Mouse (Mus musculus) cerebellum, postnatal 14 days (tissue): ENCODE data around the gene Hcar2.

Experiments used
- DNase-seq, 2 experiments: peaks; one replicate each; pipeline ENCODE4 v3.0.0; 2021; ENCODE audit warnings: mixed read lengths in 2 of 2

Gene Hcar2

DNA sequence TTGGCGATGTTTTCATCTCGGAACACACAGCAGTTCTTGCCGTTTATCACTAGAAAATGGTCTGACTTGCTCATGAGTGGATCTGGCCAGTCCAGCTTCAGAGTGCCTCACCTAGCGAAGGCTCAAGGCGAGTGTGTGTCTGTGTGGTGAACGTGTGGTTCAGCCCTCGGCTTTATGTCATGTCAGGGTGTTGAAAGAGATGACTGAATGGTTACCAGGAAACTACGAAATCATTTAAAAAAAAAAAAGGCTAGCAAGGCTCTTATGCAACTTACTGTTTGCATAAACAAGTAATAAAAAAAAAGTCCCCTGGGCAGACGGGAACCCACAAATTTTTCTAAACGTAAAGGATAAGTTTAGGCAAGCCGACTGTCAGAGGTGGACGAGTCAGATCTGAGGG, at the start of gene Hcar2:
Gene Hcar2, minus strand, starts transcription at position 135 of the 400 bp plus-strand sequence.
- DNase-seq, result no peak

DNA sequence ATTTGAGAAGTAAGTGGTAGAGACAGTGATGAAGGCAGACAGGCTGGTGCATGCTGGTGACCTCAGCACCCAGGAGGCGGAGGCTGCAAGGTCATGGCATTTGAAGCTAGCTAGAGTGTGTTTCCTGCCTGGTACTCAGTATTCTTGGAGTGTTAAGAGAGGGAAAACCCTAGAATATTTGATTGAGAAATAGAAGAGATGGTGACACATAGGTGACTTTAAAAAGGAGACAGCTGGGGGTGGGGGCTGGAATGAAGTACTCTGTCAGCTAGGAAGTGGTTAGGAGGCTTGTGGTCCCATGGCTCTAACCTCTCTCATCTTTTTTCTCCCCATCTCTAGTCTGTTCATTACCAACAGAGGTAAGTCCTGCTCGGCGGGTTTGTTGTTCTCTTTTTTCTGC, 49.6 kb upstream of the Hcar2 start:
- DNase-seq, result no peak

DNA sequence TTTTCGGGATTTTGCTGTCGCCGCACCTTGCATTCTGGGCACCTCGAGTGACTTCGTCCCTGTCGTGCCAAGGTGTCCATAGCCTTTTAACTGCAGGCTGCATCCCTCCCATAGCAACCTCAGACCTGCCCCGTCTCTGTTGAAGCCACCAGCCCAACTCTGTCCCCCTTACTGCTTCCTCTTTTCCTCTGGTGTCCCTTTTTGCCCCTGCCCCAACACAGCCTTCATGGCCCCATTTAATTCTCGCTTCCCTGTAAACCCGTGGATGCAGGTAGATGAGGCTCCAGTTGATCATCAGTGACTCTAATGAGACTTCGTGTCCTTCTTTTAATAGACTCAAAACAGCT, 42.3 kb upstream of the Hcar2 start:
- no peak for DNase-seq

DNA sequence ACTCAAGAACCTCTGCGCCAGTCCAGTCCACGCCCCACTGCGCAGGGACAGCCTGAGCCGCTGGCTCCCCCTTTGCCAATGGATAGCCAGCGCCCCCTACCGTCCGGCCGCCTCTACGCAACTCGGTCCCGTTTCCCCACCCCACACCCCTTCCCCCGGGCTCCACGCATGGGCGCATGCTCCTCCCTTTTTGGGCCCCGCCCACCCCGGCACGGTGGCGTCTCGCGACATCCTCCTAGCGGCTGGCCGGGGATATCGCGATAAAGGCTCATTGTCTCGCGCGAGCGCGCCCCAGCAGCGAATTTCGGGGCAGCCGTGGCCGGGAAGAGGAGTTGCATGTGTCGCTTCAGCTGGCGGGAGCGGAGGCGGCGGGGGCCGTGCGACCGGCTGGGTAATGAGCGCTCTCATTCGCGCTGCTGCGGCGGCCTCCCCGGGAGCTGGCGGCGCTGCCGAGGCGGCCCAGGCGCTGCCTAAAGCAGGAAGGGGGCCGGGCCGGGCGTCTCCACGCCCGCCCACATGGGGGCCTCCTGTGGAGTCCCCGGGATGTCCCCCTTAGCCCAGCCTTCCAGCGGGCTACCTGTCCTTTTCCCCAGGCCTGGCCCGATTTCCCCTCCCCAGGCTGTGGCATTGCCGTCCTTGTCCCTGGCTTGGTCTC, 41.8 kb upstream of the Hcar2 start, which contains the start of gene Denr:
Gene Denr, plus strand, starts transcription at position 200 of the 655 bp plus-strand sequence.
- DNase-seq, result peak; percentile 100

DNA sequence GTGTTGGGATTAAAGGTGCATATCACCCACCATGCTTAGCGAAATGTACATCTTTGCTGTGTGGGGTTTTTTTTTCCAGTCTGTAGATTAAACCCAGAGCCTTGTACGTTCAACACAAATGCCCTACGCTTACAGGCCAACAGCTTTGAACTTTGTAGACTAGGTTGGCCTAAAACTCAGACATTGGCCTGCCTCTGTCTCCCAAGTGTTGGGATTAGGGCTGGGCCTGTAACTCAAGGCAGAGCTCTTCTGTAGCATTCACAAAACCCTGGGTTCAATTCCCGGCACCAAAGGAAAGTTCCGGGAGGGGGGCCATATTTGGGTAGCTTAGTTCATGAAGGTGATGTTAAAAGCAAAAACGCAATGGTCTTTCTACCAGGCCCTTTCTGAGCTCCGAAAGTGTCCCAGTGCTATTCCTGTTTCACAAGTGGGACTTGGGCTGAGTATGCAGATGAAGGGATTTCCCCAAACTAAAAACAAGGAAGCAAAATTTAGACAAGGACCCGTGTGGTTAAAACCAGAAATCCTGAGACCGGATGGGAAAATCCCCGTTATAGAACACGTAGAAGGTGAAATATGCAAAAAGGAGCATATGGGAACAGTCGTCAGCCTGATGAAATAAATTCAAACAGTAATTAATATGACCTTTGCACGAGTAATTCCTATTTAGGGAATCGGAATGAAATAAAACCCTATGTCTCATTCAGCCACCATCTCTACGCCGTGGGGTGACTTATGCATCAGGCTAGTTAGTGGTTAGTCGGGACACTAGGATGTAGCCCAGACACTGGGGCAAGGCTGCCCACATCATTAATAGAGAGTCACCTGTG, 41.1 kb upstream of the Hcar2 start:
- DNase-seq, result no peak

DNA sequence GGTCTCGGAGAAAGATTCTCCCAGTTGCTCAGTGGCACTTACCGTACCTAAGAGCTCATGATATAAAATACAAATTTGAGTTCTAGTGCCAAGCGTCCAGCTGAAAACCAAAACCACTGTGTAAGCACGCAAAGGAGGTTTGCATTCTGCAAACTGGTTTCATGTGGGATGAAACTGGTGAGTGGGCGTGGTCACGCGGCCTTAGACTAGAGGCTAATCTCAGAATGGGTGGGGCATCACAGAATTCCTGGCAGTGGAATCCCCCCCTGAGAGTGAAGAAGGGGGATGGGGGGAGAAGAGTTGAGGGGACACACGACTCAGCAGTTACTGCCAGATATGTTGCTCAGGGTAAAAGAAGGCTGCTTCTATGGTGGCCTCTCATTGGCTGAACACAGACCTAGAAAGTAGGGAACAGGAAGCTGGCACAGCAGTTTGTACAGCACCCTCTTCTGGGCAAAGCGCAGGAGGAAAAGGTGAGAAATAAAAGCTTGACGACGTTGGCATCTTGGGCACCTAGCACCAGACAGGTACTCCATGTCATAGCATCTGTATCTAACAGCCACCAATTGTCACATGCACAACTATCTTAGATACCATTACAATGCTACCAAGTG, 38.9 kb upstream of the Hcar2 start:
- no peak for DNase-seq

DNA sequence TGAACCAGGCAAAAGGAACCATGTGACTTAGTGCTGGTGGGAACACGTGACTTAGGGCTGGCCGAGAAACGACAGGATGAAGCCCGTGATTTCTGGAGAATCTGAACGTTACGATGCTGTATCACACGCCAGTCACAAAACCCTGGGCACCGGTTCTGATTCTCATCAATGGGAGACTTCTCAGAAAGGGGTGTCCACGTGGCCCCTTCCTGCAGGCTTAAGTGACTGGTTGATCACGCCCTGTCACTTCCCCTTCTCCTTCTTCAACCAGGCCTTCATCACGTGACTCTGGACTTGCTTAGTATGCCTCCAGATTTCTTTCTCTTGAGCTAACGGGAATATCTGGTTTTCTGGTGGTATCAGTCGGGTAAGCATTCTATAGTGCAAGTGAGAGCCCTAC, 32.1 kb upstream of the Hcar2 start:
- no peak for DNase-seq

DNA sequence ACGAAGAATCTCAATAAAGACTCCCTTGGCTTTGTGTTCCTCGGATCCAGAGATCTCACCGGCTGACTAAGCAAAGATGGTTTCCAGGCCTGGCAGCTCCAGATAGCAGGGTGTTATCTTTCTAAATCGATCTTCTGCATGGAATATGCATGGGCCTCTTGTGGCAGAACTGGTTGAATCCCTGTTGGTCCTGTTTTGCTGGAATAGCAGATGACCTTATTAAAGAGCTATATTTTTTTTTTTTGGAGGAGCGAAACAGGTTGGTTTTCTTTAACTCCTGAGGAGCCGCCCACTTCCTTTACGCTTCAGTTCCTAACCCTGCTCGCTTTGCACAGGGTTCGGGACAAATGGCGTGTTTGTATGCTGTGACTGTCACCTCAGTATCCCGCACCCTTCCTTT, 31.1 kb upstream of the Hcar2 start:
- DNase-seq, result no peak

DNA sequence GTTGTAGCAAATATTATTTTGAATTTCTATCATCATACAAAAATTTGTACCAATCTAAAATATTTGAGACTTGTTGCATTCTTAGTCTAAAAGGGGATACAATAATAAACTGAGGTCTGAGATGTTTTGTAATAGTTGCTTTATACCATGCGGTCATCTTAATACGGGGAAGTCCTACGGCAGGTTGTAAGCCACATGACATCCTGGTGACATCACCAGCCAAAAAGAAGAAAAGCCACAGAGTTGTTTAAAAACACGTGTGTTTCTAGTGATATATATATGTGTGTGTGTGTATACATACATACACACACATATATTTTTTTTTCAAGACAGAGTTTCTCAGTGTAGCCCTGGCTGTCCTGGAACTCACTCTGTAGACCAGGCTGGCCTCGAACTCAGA, 28.2 kb upstream of the Hcar2 start:
- no peak for DNase-seq

DNA sequence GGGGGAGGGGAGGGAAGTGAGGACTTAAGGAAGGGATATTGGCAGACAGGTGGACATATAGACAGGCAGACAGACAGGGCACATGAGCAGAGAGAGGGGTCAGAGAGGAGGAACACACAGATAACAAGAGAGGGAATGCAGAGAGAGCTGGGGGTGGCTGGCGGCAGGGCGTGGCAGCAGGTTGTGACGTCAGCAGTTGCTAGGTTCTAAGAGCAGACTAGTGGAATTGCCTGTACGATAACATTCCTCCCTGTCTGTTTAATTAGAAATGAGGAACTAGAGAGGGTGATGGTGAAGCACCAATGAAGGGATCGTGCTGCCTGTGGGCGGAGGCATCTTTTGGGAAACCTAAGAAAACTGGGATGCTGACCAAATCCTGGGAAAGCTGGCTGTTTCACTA, 26.4 kb upstream of the Hcar2 start:
- peak; percentile 63 to 71 for DNase-seq

DNA sequence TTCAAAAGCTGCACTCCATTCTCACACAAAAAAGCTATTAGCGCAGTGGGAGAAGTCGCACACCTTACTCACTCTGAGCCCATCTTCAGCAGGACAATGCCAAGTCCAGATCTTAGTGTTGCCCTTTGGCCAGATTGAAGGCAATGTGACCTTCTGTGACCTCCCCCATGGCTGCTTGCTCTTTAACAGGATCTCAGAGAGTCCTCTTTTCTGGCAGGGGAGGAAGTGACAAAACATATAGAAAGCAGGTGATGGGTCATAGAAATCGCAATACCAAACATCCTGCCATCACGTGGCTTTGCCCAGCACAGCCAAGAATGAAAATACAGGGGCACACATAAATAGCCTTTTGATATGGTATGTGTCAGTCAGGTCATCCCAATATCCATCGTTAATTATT, 25.7 kb upstream of the Hcar2 start:
- no peak for DNase-seq

DNA sequence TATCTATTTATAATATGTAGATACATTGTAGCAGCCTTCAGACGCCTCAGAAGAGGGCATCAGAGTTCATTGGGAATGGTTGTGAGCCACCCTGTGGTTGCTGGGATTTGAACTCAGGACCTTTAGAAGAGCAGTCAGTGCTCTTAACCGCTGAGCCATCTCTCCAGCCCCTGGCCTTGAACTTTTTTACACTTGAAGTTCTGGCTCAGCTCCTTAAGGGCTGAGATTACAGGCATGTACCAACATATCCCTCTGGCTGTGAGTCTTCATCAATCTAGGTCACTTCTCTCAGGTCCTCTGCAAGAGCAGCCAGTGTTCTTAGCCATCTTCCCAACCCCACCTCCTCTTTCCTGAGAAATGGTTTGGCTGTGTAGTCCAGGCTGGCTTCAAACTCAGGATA, 25.0 kb upstream of the Hcar2 start:
- no peak for DNase-seq

DNA sequence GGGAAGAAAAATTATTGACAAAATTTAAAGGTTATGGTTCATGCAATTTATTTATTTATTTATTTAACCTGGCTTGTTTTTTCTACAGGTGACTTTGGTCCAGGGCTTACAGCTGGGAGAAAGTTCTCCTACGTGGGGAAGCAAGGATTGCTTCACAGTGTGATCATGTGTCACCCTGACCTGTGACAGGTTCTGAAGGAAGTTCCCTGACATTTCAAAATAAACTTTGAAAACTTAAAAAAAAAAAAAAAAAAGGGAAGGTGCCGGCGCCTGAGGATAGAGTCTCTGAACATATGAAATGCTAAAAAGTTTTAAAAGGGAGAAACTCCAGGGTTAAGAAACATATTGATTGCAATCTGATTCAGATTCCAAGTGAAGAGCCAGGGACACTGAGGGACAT, 21.1 kb upstream of the Hcar2 start:
- DNase-seq, result no peak

DNA sequence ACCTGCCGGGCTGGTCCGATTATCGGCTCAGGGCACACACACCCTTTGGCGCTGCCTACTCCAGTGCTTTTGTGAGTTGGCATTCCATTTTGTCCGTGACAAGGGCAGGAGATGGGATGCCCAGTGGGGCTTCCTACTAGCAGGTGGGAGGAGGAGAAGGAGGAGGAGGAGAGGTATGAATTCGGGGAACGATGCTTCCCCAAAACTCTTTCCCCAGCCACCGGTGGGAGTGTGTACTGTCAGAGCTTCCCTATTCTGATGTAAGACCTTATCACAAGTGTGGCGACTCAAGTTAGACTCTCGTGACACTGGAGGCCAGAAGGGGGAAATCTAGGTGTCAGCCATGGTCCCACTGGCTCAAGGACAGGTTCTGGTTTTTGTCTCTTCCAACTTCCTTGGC, 19.0 kb upstream of the Hcar2 start:
- no peak for DNase-seq

DNA sequence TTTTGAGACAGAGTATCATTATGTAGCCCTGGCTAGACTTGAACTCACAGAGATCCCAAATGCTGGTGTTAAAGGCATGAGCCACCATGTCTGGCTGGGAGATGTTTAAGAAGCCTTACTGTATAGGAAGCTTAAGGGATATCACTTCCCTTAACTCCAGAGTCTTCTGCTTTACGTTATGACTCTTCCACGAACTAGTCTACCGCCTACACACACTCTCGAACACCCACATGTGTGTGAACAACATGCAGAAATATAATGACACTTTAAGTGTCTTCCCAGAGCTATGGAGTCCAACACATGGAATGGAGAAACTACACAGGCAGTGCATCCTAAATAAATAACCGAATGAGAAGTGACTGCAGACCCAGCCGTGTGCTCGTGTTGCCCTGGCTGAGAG, 18.6 kb upstream of the Hcar2 start:
- no peak for DNase-seq

DNA sequence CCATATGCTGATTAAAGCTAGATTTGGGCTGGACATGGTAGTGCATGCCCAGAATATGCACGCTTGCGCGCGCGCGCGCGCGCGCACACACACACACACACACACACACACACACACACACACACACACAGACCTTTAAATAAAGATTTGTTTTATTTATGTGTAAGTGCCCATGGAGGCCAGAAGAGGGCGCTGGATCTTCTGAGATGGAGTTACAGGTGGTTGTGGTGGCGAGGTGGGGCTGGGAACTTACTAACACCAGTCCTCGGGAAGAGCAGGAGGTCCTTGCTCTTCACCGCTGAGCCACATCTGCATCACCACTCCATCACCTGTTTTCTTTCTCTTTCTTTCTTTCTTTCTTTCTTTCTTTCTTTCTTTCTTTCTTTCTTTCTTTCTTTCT, 15.5 kb upstream of the Hcar2 start:
- DNase-seq, result peak in 1 of 2 experiments; percentile 14

DNA sequence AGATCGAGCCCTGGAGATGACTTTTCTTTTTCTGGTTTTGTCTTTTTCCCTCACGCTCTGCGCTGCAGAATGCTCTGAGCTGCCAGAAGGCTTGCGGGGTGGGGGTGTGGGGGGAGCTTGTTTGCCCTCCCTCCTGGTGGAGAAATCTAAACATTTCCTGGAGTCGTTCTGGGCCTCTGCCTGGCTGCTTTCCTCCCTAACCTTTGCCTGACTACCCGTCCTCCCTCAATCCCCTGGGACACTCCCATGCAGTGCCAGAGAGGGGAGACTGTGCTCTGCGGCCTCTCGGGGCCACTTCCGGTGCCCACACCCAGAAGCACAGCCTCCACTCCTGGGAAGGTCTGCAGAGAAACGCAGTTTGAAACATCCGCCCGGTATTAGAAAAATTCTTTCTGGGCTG, 14.6 kb upstream of the Hcar2 start, which contains the start of gene Hcar1:
Gene Hcar1, minus strand, starts transcription at position 93 of the 400 bp plus-strand sequence.
- no peak for DNase-seq

DNA sequence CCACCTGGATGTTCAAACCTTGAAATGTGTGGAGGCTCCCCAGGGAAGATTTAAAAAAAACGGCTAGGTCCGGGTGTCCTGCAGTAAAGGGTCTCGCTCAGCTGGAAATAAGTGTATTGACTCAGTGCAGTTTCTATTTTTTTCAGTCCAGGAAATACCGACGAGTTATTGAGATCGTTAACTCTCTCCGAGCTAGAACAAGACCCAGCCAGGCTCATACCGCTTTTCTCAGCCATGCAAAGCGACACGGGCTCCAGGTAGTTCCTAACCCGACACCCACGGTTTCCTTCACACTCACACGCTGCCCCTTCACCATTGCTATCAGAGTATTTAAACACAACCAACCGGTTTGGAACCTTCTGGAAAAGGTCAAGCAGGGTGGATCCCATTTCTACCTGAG, 12.8 kb upstream of the Hcar2 start:
- DNase-seq, result no peak

DNA sequence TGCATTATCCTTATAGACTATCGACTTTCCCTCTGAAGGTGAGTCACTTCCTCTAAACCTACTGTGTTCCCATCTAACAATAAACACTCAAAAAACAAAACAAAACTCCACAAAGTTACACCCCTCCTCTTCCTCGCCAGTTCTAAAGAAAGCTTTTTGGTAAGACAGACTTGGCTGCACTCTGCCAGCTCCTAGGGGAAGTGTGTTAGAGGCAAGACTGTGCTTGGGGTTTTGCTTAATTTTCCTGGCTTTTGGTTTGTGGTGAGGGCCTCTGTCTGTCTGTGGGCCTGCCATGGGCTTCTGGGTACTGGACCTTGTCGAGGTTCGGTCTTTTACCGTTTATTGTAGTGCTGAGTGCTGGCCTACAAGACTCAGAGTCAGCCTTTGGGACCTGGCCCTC, 8.9 kb upstream of the Hcar2 start:
- DNase-seq, result no peak

DNA sequence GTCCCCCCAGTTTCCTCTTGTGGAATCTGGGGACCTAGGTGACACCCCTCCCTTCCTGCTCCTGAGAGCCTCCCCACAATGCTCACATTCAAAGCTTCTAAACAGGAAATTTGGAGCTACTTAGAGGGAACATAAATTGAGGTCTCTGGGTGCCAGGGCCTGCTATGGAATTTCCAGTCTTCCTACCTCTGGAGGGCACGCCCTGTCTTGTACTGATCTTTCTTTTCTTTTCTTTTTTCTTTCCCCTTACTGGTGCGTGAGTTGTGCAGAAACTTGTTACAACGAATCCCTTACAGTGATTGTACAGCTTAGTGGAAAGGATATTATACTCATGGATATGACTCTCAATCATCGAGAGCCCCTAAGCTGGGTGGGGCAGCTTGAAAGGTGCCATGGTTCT, 4.3 kb upstream of the Hcar2 start:
- no peak for DNase-seq

DNA sequence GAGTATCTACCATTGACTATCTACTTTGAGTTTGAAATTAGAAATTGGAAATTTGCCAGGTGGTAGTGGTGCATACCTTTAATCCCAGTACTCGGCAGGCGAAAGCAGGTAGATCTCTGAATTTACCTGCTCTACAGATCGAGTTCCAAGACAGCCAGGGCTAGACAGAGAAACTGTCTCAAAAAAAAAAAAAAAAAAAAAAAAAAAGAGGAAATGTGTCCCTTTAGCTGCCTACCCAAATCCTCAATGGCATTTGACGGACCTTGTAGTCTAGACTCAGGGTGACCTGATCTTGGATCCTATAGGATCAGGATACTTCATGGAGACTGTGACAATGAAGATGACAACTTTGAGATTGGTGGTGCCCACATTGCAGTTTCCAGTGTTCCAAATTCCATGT, 1.2 kb upstream of the Hcar2 start:
- no peak for DNase-seq

DNA sequence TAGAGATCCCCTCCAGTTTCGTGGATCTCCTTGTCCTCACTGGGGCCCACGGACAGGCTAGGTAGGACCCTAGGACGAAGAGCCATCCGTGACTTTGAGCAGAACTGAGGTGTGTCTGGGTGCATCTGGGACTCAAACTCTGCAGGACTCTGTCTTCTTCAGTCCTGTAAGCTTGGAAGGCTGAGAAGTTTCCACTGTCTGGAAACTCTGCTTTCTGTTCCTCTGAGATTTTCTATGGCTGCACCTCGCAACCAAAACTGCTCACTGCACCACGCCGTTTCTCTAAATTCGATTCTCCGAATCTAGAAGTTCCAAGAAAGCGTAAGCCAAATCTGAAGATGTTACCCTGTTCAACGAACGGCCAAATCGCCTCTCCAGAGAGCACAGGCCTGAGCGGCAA, 1.4 kb downstream of the Hcar2 start:
- DNase-seq, result no peak

DNA sequence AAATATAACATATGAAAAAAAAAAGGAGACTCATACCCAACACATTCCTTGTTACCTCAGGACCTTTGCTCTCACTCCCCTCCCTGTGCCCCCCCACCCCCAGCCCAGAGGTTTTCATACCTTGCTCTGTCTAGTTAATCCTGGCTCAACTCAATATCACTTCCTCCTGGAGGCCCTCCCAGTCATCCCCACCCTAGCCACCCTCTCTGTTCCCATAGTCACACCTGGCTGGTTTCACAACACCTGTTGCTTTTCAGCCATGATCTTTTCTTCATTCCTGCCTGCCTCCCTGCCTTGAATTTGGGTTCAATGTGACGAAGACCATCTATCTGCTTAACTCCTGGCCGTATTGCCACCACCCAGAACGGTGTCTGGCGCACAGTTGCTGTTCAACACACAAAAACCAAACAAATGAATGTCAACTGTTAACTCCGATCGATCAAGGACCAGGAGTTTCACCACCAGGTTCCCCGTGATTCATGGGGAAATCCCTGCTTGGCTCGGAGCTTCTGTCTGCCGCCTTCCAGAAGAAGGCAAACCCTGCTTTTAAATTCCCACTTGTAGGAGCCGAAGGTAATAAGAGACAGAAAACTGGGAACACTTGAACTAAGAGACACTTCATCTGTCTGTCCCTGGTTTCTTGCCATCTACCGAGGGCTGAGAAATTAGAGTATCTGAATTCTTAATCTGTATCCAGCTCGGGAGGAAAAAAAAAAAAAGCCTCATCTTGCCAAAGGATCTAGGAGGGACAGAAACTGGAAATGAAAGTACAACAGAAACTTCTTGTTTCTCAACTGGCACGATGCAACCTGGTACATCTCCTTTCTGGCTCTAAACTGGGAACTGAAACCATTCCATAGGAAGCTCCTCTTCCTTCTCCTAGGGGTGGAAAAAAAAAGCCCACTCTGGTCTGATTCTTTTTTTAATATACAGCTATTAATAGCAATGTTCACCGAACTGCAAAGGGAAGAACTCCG, 2.6 kb downstream of the Hcar2 start:
- no peak for DNase-seq
